Mouse (Mus musculus): ENCODE data around the gene Grifin. TPM values are rescaled to one million over a fixed set of nuclear protein-coding genes. Genes with fewer than 3 reads are reported as not detected.

Gene Grifin
- total RNA-seq, 1 experiment from 2014 or later = not detected

Other genes with a start within 250 kb of the Grifin start
- 38.6 to 53.6 TPM (median 41.6 TPM) in 3 replicates for gene Mad1l1, start 243.5 kb downstream of the Grifin start, total RNA-seq (2017)
- gene Nudt1, start 243.4 kb downstream of the Grifin start, total RNA-seq (2017) = 12.6 to 15.8 TPM (median 14.0 TPM) in 3 replicates
- gene Mrm2, start 233.2 kb downstream of the Grifin start, total RNA-seq (2017) = 0.57 to 3.1 TPM (median 1.9 TPM) in 3 replicates
- 11.6 to 20.9 TPM (median 12.9 TPM) in 3 replicates for gene Snx8, start 175.8 kb downstream of the Grifin start, total RNA-seq (2017)
- gene Eif3b, start 145.7 kb downstream of the Grifin start, total RNA-seq (2017) = 58.0 to 92.8 TPM (median 85.6 TPM) in 3 replicates
- not detected in 3 replicates for gene Gm4869, start 119.4 kb downstream of the Grifin start, total RNA-seq (2017)
- gene Chst12, start 59.5 kb downstream of the Grifin start, total RNA-seq (2017) = 30.8 to 35.1 TPM (median 32.4 TPM) in 3 replicates
- 274 to 469 TPM (median 297 TPM) in 3 replicates for gene Lfng, start 42.2 kb upstream of the Grifin start, total RNA-seq (2017)
- 12.6 to 29.2 TPM (median 15.6 TPM) in 3 replicates for gene Ttyh3, start 84.0 kb upstream of the Grifin start, total RNA-seq (2017)
- gene Iqce, start 137.3 kb upstream of the Grifin start, total RNA-seq (2017) = 8.2 to 14.9 TPM (median 14.3 TPM) in 3 replicates
- 3.9 to 13.9 TPM (median 6.1 TPM) in 3 replicates for gene Brat1, start 139.9 kb upstream of the Grifin start, total RNA-seq (2017)
- gene Amz1, start 159.1 kb upstream of the Grifin start, total RNA-seq (2017) = 7.8 to 13.5 TPM (median 10.2 TPM) in 3 replicates

Data from monocyte, adult 5-6 weeks (primary cell).